Mouse (Mus musculus): Measurements from ENCODE around the gene Ggact.

Gene Ggact

GRCm38 (mm10) chr14:122867531-122868285 lies 45.8 kb downstream of the Ggact start:
- DNase-seq (ENCODE audit: low spot score in 2 of 2): peak in 1 of 2 experiments; percentile 32

GRCm38 (mm10) chr14:122865462-122866129 lies 48.0 kb downstream of the Ggact start:
- no peak for DNase-seq (ENCODE audit: low spot score in 2 of 2)

- DNase-seq (ENCODE audit: low spot score in 2 of 2): peak; percentile 54 to 57
Observed at GRCm38 (mm10) chr14:122862623-122863022, 50.9 kb downstream of the Ggact start.

GRCm38 (mm10) chr14:122859792-122860191 lies 53.8 kb downstream of the Ggact start:
- DNase-seq (ENCODE audit: low spot score in 2 of 2): no peak

GRCm38 (mm10) chr14:122852506-122853057 lies 61.0 kb downstream of the Ggact start:
- no peak for DNase-seq (ENCODE audit: low spot score in 2 of 2)

- DNase-seq (ENCODE audit: low spot score in 2 of 2): no peak
Observed at GRCm38 (mm10) chr14:122837018-122837417, 76.5 kb downstream of the Ggact start.

- DNase-seq (ENCODE audit: low spot score in 2 of 2): no peak
Observed at GRCm38 (mm10) chr14:122836221-122836620, 77.3 kb downstream of the Ggact start.

GRCm38 (mm10) chr14:122835487-122836190 lies 77.9 kb downstream of the Ggact start:
- no peak for DNase-seq (ENCODE audit: low spot score in 2 of 2)

- no peak for DNase-seq (ENCODE audit: low spot score in 2 of 2)
Observed at GRCm38 (mm10) chr14:122834753-122835152, 78.8 kb downstream of the Ggact start.

- DNase-seq (ENCODE audit: low spot score in 2 of 2): no peak
Observed at GRCm38 (mm10) chr14:122833666-122834065, 79.9 kb downstream of the Ggact start.

- no peak for DNase-seq (ENCODE audit: low spot score in 2 of 2)
Observed at GRCm38 (mm10) chr14:122830433-122830832, 83.1 kb downstream of the Ggact start.

- no peak for DNase-seq (ENCODE audit: low spot score in 2 of 2)
Observed at GRCm38 (mm10) chr14:122825464-122825863, 88.1 kb downstream of the Ggact start.

- DNase-seq (ENCODE audit: low spot score in 2 of 2): no peak
Observed at GRCm38 (mm10) chr14:122823791-122824190, 89.8 kb downstream of the Ggact start.

- no peak for DNase-seq (ENCODE audit: low spot score in 2 of 2)
Observed at GRCm38 (mm10) chr14:122821002-122821401, 92.6 kb downstream of the Ggact start.

GRCm38 (mm10) chr14:122800296-122800695 lies 113.3 kb downstream of the Ggact start:
- DNase-seq (ENCODE audit: low spot score in 2 of 2): no peak

GRCm38 (mm10) chr14:122793368-122793767 lies 120.2 kb downstream of the Ggact start:
- no peak for DNase-seq (ENCODE audit: low spot score in 2 of 2)

- no peak for DNase-seq (ENCODE audit: low spot score in 2 of 2)
Observed at GRCm38 (mm10) chr14:122790111-122790510, 123.4 kb downstream of the Ggact start.

GRCm38 (mm10) chr14:122788199-122788598 lies 125.4 kb downstream of the Ggact start:
- DNase-seq (ENCODE audit: low spot score in 2 of 2): no peak

GRCm38 (mm10) chr14:122784701-122785100 lies 128.9 kb downstream of the Ggact start:
- no peak for DNase-seq (ENCODE audit: low spot score in 2 of 2)

- DNase-seq (ENCODE audit: low spot score in 2 of 2): no peak
Observed at GRCm38 (mm10) chr14:122766448-122766847, 147.1 kb downstream of the Ggact start.
